Mouse (Mus musculus): ENCODE data around the gene Krt79.

The Krt79 gene

GRCm38 (mm10) chr15:101925041-101925440, 15.1 kb downstream of the Krt79 start:
- H3K27me3 ChIP-seq (ENCODE audit: insufficient read depth, low read length), result peaks cover 75% of the 10 kb centered on the region

GRCm38 (mm10) chr15:101924635-101925034, 15.5 kb downstream of the Krt79 start, which contains the start of gene Krt4:
Gene Krt4, minus strand, starts transcription at chr15:101924735.
- TF ChIP-seq POU5F1 (IDR thresholded peaks at IDR 0.05; ENCODE audit: borderline replicate concordance, low read length) (no peak), NANOG (IDR thresholded peaks at IDR 0.05; ENCODE audit: borderline replicate concordance, low read length) (no peak), CTCF (conservative IDR thresholded peaks at IDR 0.05; ENCODE audit: low read length) (no peak)
- Histone ChIP-seq H3K4me1 (replicated peaks; ENCODE audit: low read depth, low read length) (peaks cover 18% of the 10 kb centered on the region), H3K4me3 (replicated peaks; ENCODE audit: low read length) (peak within 1 kb of the TSS; percentile 66), H3K36me3 (ENCODE audit: insufficient read depth, low read length) (no peaks in the 10 kb centered on the region), H3K9me3 (ENCODE audit: low read length) (no peaks in the 10 kb centered on the region), H3K27me3 (ENCODE audit: insufficient read depth, low read length) (peaks cover 72% of the 10 kb centered on the region)

More at GRCm38 (mm10) chr15:101925041-101925440, 15.1 kb downstream of the Krt79 start:
- Histone ChIP-seq H3K4me3 (replicated peaks; ENCODE audit: low read length) (no peak overlapping the region), H3K4me1 (replicated peaks; ENCODE audit: low read depth, low read length) (peaks cover 22% of the 10 kb centered on the region), H3K36me3 (ENCODE audit: insufficient read depth, low read length) (no peaks in the 10 kb centered on the region), H3K9me3 (ENCODE audit: low read length) (no peaks in the 10 kb centered on the region)
- TF ChIP-seq NANOG (IDR thresholded peaks at IDR 0.05; ENCODE audit: borderline replicate concordance, low read length), result no peak
- TF ChIP-seq POU5F1 (IDR thresholded peaks at IDR 0.05; ENCODE audit: borderline replicate concordance, low read length), result no peak
- no peak for TF ChIP-seq CTCF (conservative IDR thresholded peaks at IDR 0.05; ENCODE audit: low read length)

- Histone ChIP-seq H3K4me1 (replicated peaks; ENCODE audit: low read depth, low read length) (peaks cover 11% of the 10 kb centered on the region; the same call in 1 of the 2 replicates), H3K9me3 (ENCODE audit: low read length) (no peaks in the 10 kb centered on the region), H3K4me3 (replicated peaks; ENCODE audit: low read length) (no peak overlapping the region), H3K36me3 (ENCODE audit: insufficient read depth, low read length) (no peaks in the 10 kb centered on the region), H3K27me3 (ENCODE audit: insufficient read depth, low read length) (peaks cover 73% of the 10 kb centered on the region)
- TF ChIP-seq NANOG (IDR thresholded peaks at IDR 0.05; ENCODE audit: borderline replicate concordance, low read length) (no peak), POU5F1 (IDR thresholded peaks at IDR 0.05; ENCODE audit: borderline replicate concordance, low read length) (no peak), CTCF (conservative IDR thresholded peaks at IDR 0.05; ENCODE audit: low read length) (no peak)
These were observed 17.8 kb downstream of the Krt79 start for GRCm38 (mm10) chr15:101922296-101922695.

GRCm38 (mm10) chr15:101916072-101916471, 24.1 kb downstream of the Krt79 start:
- Histone ChIP-seq H3K4me3 (replicated peaks; ENCODE audit: low read length) (no peak overlapping the region), H3K4me1 (replicated peaks; ENCODE audit: low read depth, low read length) (peaks cover 4% of the 10 kb centered on the region; the same call in 1 of the 2 replicates), H3K27me3 (ENCODE audit: insufficient read depth, low read length) (peaks cover 28% of the 10 kb centered on the region), H3K9me3 (ENCODE audit: low read length) (no peaks in the 10 kb centered on the region), H3K36me3 (ENCODE audit: insufficient read depth, low read length) (no peaks in the 10 kb centered on the region)
- TF ChIP-seq NANOG (IDR thresholded peaks at IDR 0.05; ENCODE audit: borderline replicate concordance, low read length) (no peak), CTCF (conservative IDR thresholded peaks at IDR 0.05; ENCODE audit: low read length) (no peak), POU5F1 (IDR thresholded peaks at IDR 0.05; ENCODE audit: borderline replicate concordance, low read length) (no peak)

GRCm38 (mm10) chr15:101904849-101905248, 35.3 kb downstream of the Krt79 start:
- Histone ChIP-seq H3K27me3 (ENCODE audit: insufficient read depth, low read length) (0 out of 2 replicates have a peak, but pooled peaks cover 6% of the 10 kb centered on the region), H3K9me3 (ENCODE audit: low read length) (0 out of 2 replicates have a peak, but pooled peaks cover 5% of the 10 kb centered on the region), H3K4me3 (replicated peaks; ENCODE audit: low read length) (no peak overlapping the region), H3K4me1 (replicated peaks; ENCODE audit: low read depth, low read length) (no peaks in the 10 kb centered on the region), H3K36me3 (ENCODE audit: insufficient read depth, low read length) (no peaks in the 10 kb centered on the region)
- TF ChIP-seq CTCF (conservative IDR thresholded peaks at IDR 0.05; ENCODE audit: low read length) (no peak), POU5F1 (IDR thresholded peaks at IDR 0.05; ENCODE audit: borderline replicate concordance, low read length) (no peak), NANOG (IDR thresholded peaks at IDR 0.05; ENCODE audit: borderline replicate concordance, low read length) (no peak)

GRCm38 (mm10) chr15:101902171-101903149, 37.7 kb downstream of the Krt79 start:
- Histone ChIP-seq H3K9me3 (ENCODE audit: low read length) (0 out of 2 replicates have a peak, but pooled peaks cover 5% of the 10 kb centered on the region), H3K4me1 (replicated peaks; ENCODE audit: low read depth, low read length) (no peaks in the 10 kb centered on the region), H3K27me3 (ENCODE audit: insufficient read depth, low read length) (0 out of 2 replicates have a peak, but pooled peaks cover 3% of the 10 kb centered on the region), H3K4me3 (replicated peaks; ENCODE audit: low read length) (no peak overlapping the region), H3K36me3 (ENCODE audit: insufficient read depth, low read length) (no peaks in the 10 kb centered on the region)
- TF ChIP-seq CTCF (conservative IDR thresholded peaks at IDR 0.05; ENCODE audit: low read length) (no peak; the same call in 1 of the 2 replicates), POU5F1 (IDR thresholded peaks at IDR 0.05; ENCODE audit: borderline replicate concordance, low read length) (no peak), NANOG (IDR thresholded peaks at IDR 0.05; ENCODE audit: borderline replicate concordance, low read length) (no peak)

GRCm38 (mm10) chr15:101895216-101895615, 44.9 kb downstream of the Krt79 start:
- H3K9me3 ChIP-seq (ENCODE audit: low read length), result no peaks in the 10 kb centered on the region
- H3K27me3 ChIP-seq (ENCODE audit: insufficient read depth, low read length), result peaks cover 15% of the 10 kb centered on the region; the same call in 1 of the 2 replicates
- no peak overlapping the region for H3K4me3 ChIP-seq (replicated peaks; ENCODE audit: low read length)
- H3K4me1 ChIP-seq (replicated peaks; ENCODE audit: low read depth, low read length), result no peaks in the 10 kb centered on the region
- H3K36me3 ChIP-seq (ENCODE audit: insufficient read depth, low read length), result no peaks in the 10 kb centered on the region
- TF ChIP-seq CTCF (conservative IDR thresholded peaks at IDR 0.05; ENCODE audit: low read length) (no peak), POU5F1 (IDR thresholded peaks at IDR 0.05; ENCODE audit: borderline replicate concordance, low read length) (no peak), NANOG (IDR thresholded peaks at IDR 0.05; ENCODE audit: borderline replicate concordance, low read length) (no peak)

GRCm38 (mm10) chr15:101892820-101893219, 47.3 kb downstream of the Krt79 start, which contains the start of gene Krt76:
Gene Krt76, minus strand, starts transcription at chr15:101892920.
- Histone ChIP-seq H3K36me3 (ENCODE audit: insufficient read depth, low read length) (no peaks in the 10 kb centered on the region), H3K4me3 (replicated peaks; ENCODE audit: low read length) (no peak within 1 kb of the TSS), H3K27me3 (ENCODE audit: insufficient read depth, low read length) (peaks cover 28% of the 10 kb centered on the region), H3K9me3 (ENCODE audit: low read length) (no peaks in the 10 kb centered on the region), H3K4me1 (replicated peaks; ENCODE audit: low read depth, low read length) (no peaks in the 10 kb centered on the region)
- no peak for TF ChIP-seq POU5F1 (IDR thresholded peaks at IDR 0.05; ENCODE audit: borderline replicate concordance, low read length)
- no peak for TF ChIP-seq CTCF (conservative IDR thresholded peaks at IDR 0.05; ENCODE audit: low read length)
- no peak for TF ChIP-seq NANOG (IDR thresholded peaks at IDR 0.05; ENCODE audit: borderline replicate concordance, low read length)
